ENCODE assay signal across 16 mouse cellular contexts in genomic region chr13:58034985-58035384, GRCm38 (mm10).
DNase-seq lines count a peak whose midpoint lies in the region; ATAC-seq and TF ChIP-seq lines count a peak whose summit lies in the region.
"Had no signal": no experiment of that assay in that cellular context is flagged by ENCODE, and none has a peak within 500 bp of the region (broad histone marks: within the 10 kb centered on the region; RNA-seq: fewer than 3 reads in every experiment).

No protein-coding gene starts in this region.

- H3K27me3 ChIP-seq in forebrain, postnatal 0 days (ENCODE audit: insufficient read depth, low read length) = no peaks in the 10 kb centered on the region
- H3K27me3 ChIP-seq in forebrain, embryonic 12.5 days = no peaks in the 10 kb centered on the region
- no peaks in the 10 kb centered on the region for H3K27me3 ChIP-seq in hindbrain, postnatal 0 days (ENCODE audit: insufficient read depth, low read length)
- no peaks in the 10 kb centered on the region for H3K27me3 ChIP-seq in hindbrain, embryonic 16.5 days (replicated peaks; ENCODE audit: control insufficient read depth, insufficient read depth, low read length)
- H3K27me3 ChIP-seq in liver, postnatal 0 days (ENCODE audit: insufficient read depth, low read length) = no peaks in the 10 kb centered on the region
- H3K27me3 ChIP-seq: hindbrain, embryonic 13.5 days had no signal

- WGBS in forebrain, postnatal 0 days = 97% methylated on average over 3 of the region's 3 CpGs
- 98% methylated on average over 3 of the region's 3 CpGs for WGBS in forebrain, embryonic 12.5 days
- 98% methylated on average over 3 of the region's 3 CpGs for WGBS in hindbrain, postnatal 0 days
- 93% methylated on average over 3 of the region's 3 CpGs for WGBS in hindbrain, embryonic 16.5 days
- 76% methylated on average over 3 of the region's 3 CpGs for WGBS in liver, postnatal 0 days (ENCODE audit: insufficient replicate concordance)

- no peaks in the 10 kb centered on the region for H3K36me3 ChIP-seq in forebrain, postnatal 0 days (ENCODE audit: insufficient read depth)
- H3K36me3 ChIP-seq in forebrain, embryonic 12.5 days (replicated peaks) = 0 out of 2 replicates have a peak, but pooled peaks cover 4% of the 10 kb centered on the region
- peaks cover 8% of the 10 kb centered on the region; the same call in 1 of the 2 replicates for H3K36me3 ChIP-seq in hindbrain, postnatal 0 days (ENCODE audit: insufficient read depth, low read length)
- H3K36me3 ChIP-seq in hindbrain, embryonic 16.5 days (ENCODE audit: control insufficient read depth, insufficient read depth, low read length) = no peaks in the 10 kb centered on the region
- 0 out of 2 replicates have a peak, but pooled peaks cover 8% of the 10 kb centered on the region for H3K36me3 ChIP-seq in liver, postnatal 0 days (replicated peaks; ENCODE audit: insufficient read depth, low read length)
- H3K36me3 ChIP-seq: limb, embryonic 10.5 days had no signal

- no peak for DNase-seq in forebrain, postnatal 0 days
- DNase-seq in hindbrain, postnatal 0 days (ENCODE audit: low spot score) = no peak
- DNase-seq in liver, postnatal 0 days = no peak
- no peak for DNase-seq in liver
- no peak for DNase-seq in brain, embryonic 14.5 days (ENCODE audit: low read depth)
- DNase-seq in urinary bladder, postnatal 10 days (ENCODE audit: low spot score) = no peak
- DNase-seq: thymus, adult 18-20 months had no signal

- no peak overlapping the region for H3K27ac ChIP-seq in forebrain, postnatal 0 days (ENCODE audit: low read depth, low read length)
- no peak overlapping the region for H3K27ac ChIP-seq in forebrain, embryonic 12.5 days
- no peak overlapping the region for H3K27ac ChIP-seq in hindbrain, postnatal 0 days
- H3K27ac ChIP-seq in hindbrain, embryonic 16.5 days (ENCODE audit: low read depth, low read length) = no peak overlapping the region
- H3K27ac ChIP-seq in liver, postnatal 0 days (ENCODE audit: low read depth) = no peak overlapping the region
- H3K27ac ChIP-seq: hindbrain, embryonic 13.5 days; limb, embryonic 10.5 days; liver, embryonic 14.5 days had no signal

- no peaks in the 10 kb centered on the region for H3K4me1 ChIP-seq in forebrain, postnatal 0 days (ENCODE audit: insufficient read depth)
- H3K4me1 ChIP-seq in forebrain, embryonic 12.5 days = no peaks in the 10 kb centered on the region
- 0 out of 2 replicates have a peak, but pooled peaks cover 5% of the 10 kb centered on the region for H3K4me1 ChIP-seq in hindbrain, postnatal 0 days (ENCODE audit: insufficient read depth, low read length)
- H3K4me1 ChIP-seq in hindbrain, embryonic 16.5 days (ENCODE audit: control insufficient read depth, insufficient read depth, low read depth, low read length) = no peaks in the 10 kb centered on the region
- no peaks in the 10 kb centered on the region for H3K4me1 ChIP-seq in liver, postnatal 0 days (ENCODE audit: insufficient read depth)
- H3K4me1 ChIP-seq: hindbrain, embryonic 13.5 days; megakaryocyte, embryonic 14.5 days had no signal

- H3K4me3 ChIP-seq in forebrain, postnatal 0 days (ENCODE audit: low read depth, low read length) = no peak overlapping the region
- no peak overlapping the region for H3K4me3 ChIP-seq in forebrain, embryonic 12.5 days (replicated peaks)
- no peak overlapping the region for H3K4me3 ChIP-seq in hindbrain, postnatal 0 days (ENCODE audit: low read length)
- no peak overlapping the region for H3K4me3 ChIP-seq in hindbrain, embryonic 16.5 days (ENCODE audit: low read length)
- H3K4me3 ChIP-seq in liver, postnatal 0 days (ENCODE audit: low read depth, low read length) = no peak overlapping the region
- H3K4me3 ChIP-seq: hindbrain, embryonic 13.5 days; limb, embryonic 10.5 days; megakaryocyte, embryonic 14.5 days had no signal

- no peak overlapping the region for H3K4me2 ChIP-seq in forebrain, postnatal 0 days (ENCODE audit: low read depth)
- H3K4me2 ChIP-seq in forebrain, embryonic 12.5 days = no peak overlapping the region
- no peak overlapping the region for H3K4me2 ChIP-seq in hindbrain, postnatal 0 days (ENCODE audit: low read depth, low read length)
- H3K4me2 ChIP-seq in hindbrain, embryonic 16.5 days (ENCODE audit: low read length) = no peak overlapping the region
- H3K4me2 ChIP-seq in liver, postnatal 0 days (ENCODE audit: low read depth, low read length) = no peak overlapping the region
- H3K4me2 ChIP-seq: heart, embryonic 11.5 days; hindbrain, embryonic 13.5 days had no signal

- H3K9ac ChIP-seq in forebrain, postnatal 0 days = no peak overlapping the region
- no peak overlapping the region for H3K9ac ChIP-seq in forebrain, embryonic 12.5 days
- no peak overlapping the region for H3K9ac ChIP-seq in hindbrain, postnatal 0 days (replicated peaks; ENCODE audit: low read length)
- no peak overlapping the region for H3K9ac ChIP-seq in hindbrain, embryonic 16.5 days (ENCODE audit: low read depth, low read length)
- H3K9ac ChIP-seq in liver, postnatal 0 days (replicated peaks) = no peak overlapping the region
- H3K9ac ChIP-seq: hindbrain, embryonic 13.5 days; liver, embryonic 14.5 days had no signal

- TF ChIP-seq CTCF in forebrain, postnatal 0 days (IDR thresholded peaks at IDR 0.05; ENCODE audit: low read depth) = peak; percentile 25; the same call in 1 of the 2 replicates
- peak; percentile 32 for TF ChIP-seq CTCF in hindbrain, postnatal 0 days (IDR thresholded peaks at IDR 0.05; ENCODE audit: low read depth)
- TF ChIP-seq CTCF in liver, postnatal 0 days (IDR thresholded peaks at IDR 0.05; ENCODE audit: low read depth) = 0 out of 2 replicates have a peak, but pooled peaks have one; percentile 23
- TF ChIP-seq CTCF in brain, embryonic 14.5 days (IDR thresholded peaks at IDR 0.05; ENCODE audit: borderline replicate concordance, extremely low read depth, insufficient read depth, insufficient read length) = peak; percentile 10; the same call in 1 of the 2 replicates

- TF ChIP-seq EP300 in liver, postnatal 0 days (IDR thresholded peaks at IDR 0.05; ENCODE audit: low read depth) = no peak

- no peak for TF ChIP-seq POLR2A in brain, embryonic 14.5 days (IDR thresholded peaks at IDR 0.05; ENCODE audit: borderline replicate concordance, extremely low read depth, insufficient read depth, insufficient read length, poor library complexity, severe bottlenecking)

- H3K9me3 ChIP-seq in forebrain, postnatal 0 days (ENCODE audit: low read length) = no peaks in the 10 kb centered on the region
- no peaks in the 10 kb centered on the region for H3K9me3 ChIP-seq in forebrain, embryonic 12.5 days
- H3K9me3 ChIP-seq in hindbrain, postnatal 0 days (ENCODE audit: low read length) = no peaks in the 10 kb centered on the region
- no peaks in the 10 kb centered on the region for H3K9me3 ChIP-seq in hindbrain, embryonic 16.5 days (ENCODE audit: control insufficient read depth, low read length)
- H3K9me3 ChIP-seq in liver, postnatal 0 days (ENCODE audit: low read length) = no peaks in the 10 kb centered on the region
- H3K9me3 ChIP-seq: hindbrain, embryonic 13.5 days; limb, embryonic 10.5 days had no signal

- no peak for ATAC-seq in forebrain, postnatal 0 days
- ATAC-seq in forebrain, embryonic 12.5 days (ENCODE audit: low FRiP score) = no peak
- ATAC-seq in hindbrain, postnatal 0 days = no peak
- no peak for ATAC-seq in hindbrain, embryonic 16.5 days
- no peak for ATAC-seq in liver, postnatal 0 days
- ATAC-seq: activated CD4-positive, CD25-positive, alpha-beta regulatory T cell, adult 4 months; Patski had no signal
